Comparison of ENCODE assay signal across 9 mouse cellular contexts in the genomic region with DNA sequence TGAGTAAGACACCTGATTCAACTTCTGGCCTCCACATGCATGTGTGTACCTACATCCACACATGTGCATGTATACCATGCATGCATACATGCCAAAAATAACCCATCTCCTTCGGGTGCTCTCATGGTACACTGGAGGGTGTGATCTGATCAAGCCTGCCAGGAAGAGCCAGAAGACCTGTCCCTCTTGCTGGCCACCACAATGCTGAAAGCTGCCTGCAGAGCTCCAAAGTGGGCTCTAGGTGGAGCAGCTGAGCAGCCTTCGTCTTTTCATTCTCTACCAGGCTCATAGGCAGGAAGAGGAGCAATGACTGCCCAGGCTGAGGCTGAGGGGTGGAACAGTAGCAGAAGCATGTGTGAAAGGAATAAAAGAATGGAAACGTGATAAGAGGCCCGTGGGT. TPM values are rescaled to one million over a fixed set of nuclear protein-coding genes. Genes with fewer than 3 reads are reported as not detected.
DNase-seq lines count a peak whose midpoint lies in the region; ATAC-seq and TF ChIP-seq lines count a peak whose summit lies in the region.
"Had no signal": no experiment of that assay in that cellular context is flagged by ENCODE, and none has a peak within 500 bp of the region (broad histone marks: within the 10 kb centered on the region; RNA-seq: fewer than 3 reads in every experiment).

No protein-coding gene starts in this region.

- H3K9ac ChIP-seq in heart, embryonic 12.5 days = no peak overlapping the region
- H3K9ac ChIP-seq in forebrain, postnatal 0 days = no peak overlapping the region

- H3K4me3 ChIP-seq in heart, embryonic 12.5 days = no peak overlapping the region
- no peak overlapping the region for H3K4me3 ChIP-seq in forebrain, postnatal 0 days (ENCODE audit: low read depth, low read length)

- H3K9me3 ChIP-seq in heart, embryonic 12.5 days (replicated peaks) = peaks cover 4% of the 10 kb centered on the region; the same call in 1 of the 2 replicates
- 0 out of 2 replicates have a peak, but pooled peaks cover 4% of the 10 kb centered on the region for H3K9me3 ChIP-seq in forebrain, postnatal 0 days (ENCODE audit: low read length)

- TF ChIP-seq CTCF in forebrain, postnatal 0 days (IDR thresholded peaks at IDR 0.05; ENCODE audit: low read depth) = peak; percentile 92

- no peaks in the 10 kb centered on the region for H3K4me1 ChIP-seq in heart, embryonic 12.5 days (replicated peaks)
- H3K4me1 ChIP-seq in forebrain, postnatal 0 days (ENCODE audit: insufficient read depth) = no peaks in the 10 kb centered on the region

- 6% methylated on average over 4 of the region's 4 CpGs for WGBS in heart, embryonic 12.5 days
- WGBS in forebrain, postnatal 0 days = 4% methylated on average over 4 of the region's 4 CpGs

- no peak overlapping the region for H3K27ac ChIP-seq in heart, embryonic 12.5 days (ENCODE audit: poor library complexity, severe bottlenecking)
- no peak overlapping the region for H3K27ac ChIP-seq in forebrain, postnatal 0 days (ENCODE audit: low read depth, low read length)
- H3K27ac ChIP-seq: macrophage had no signal

- peaks cover 5% of the 10 kb centered on the region; the same call in 1 of the 2 replicates for H3K27me3 ChIP-seq in heart, embryonic 12.5 days (replicated peaks)
- H3K27me3 ChIP-seq in forebrain, postnatal 0 days (ENCODE audit: insufficient read depth, low read length) = no peaks in the 10 kb centered on the region

- no peaks in the 10 kb centered on the region for H3K36me3 ChIP-seq in heart, embryonic 12.5 days
- no peaks in the 10 kb centered on the region for H3K36me3 ChIP-seq in forebrain, postnatal 0 days (ENCODE audit: insufficient read depth)

- no peak for ATAC-seq in heart, embryonic 12.5 days (ENCODE audit: insufficient number of reproducible peaks, low FRiP score)
- ATAC-seq in forebrain, postnatal 0 days = peak; percentile 82

- H3K4me2 ChIP-seq in heart, embryonic 12.5 days = no peak overlapping the region
- no peak overlapping the region for H3K4me2 ChIP-seq in forebrain, postnatal 0 days (ENCODE audit: low read depth)

- peak; percentile 31 to 67 for DNase-seq in heart, adult 18-20 months
- peak; percentile 67 for DNase-seq in ES-CJ7 (ENCODE audit: low read depth, low spot score)
- peak; percentile 36 for DNase-seq in cerebellum, adult 8-10 months
- DNase-seq in forebrain, postnatal 0 days = peak; percentile 85
- DNase-seq in kidney, postnatal 4 days = peak; percentile 72
- DNase-seq in lung, postnatal 14 days = peak; percentile 61
- DNase-seq in retina, postnatal 1 day = peak; percentile 81

RNA-seq across cellular contexts. Expression of gene Arhgap40, which starts 21.5 kb away (rescaled TPM):
- total RNA-seq in heart, adult 18-20 months (2021) = not detected
- polyA plus RNA-seq in heart, embryonic 12.5 days (2016; fragmentation: Nextera tagmentation; extraction: Ambion mirVana) = 0.19 TPM in 1 of 2 replicates, not detected in the other
- total RNA-seq in forebrain, postnatal 0 days (2014; rRNA removed) = 0.14 and 0.46 TPM in 2 replicates
- polyA plus RNA-seq in forebrain, postnatal 0 days (2015; fragmentation: Nextera tagmentation; extraction: Ambion mirVana) = 0.41 and 0.58 TPM in 2 replicates
- polyA plus RNA-seq: macrophage had no signal

RNA-seq across cellular contexts. Expression of gene Adig, which starts 31.7 kb away (rescaled TPM):
- total RNA-seq in heart, adult 18-20 months (2021) = 10 to 100 TPM in 1 of 2 experiments, 1 to 10 TPM in 1; 3.1 to 18.9 TPM
- polyA plus RNA-seq in heart, embryonic 12.5 days (2016; fragmentation: Nextera tagmentation; extraction: Ambion mirVana) = not detected in 2 replicates
- not detected in 2 replicates for total RNA-seq in forebrain, postnatal 0 days (2014; rRNA removed)
- polyA plus RNA-seq in forebrain, postnatal 0 days (2015; fragmentation: Nextera tagmentation; extraction: Ambion mirVana) = not detected in 2 replicates
- polyA plus RNA-seq: macrophage had no signal
